Mouse (Mus musculus): ENCODE measurements at regions not wholly inside any gene's neighbourhood (a gene's known extent, or its start where the extent isn't known, plus 50 kb on each side); places are given as distances from the start of the nearest gene placed in this dataset.

GRCm38 (mm10) chr2:30700890-30701289, 102.6 kb downstream of the 1700001O22Rik start:
- Histone ChIP-seq H3K4me3 (ENCODE audit: control insufficient read depth, insufficient read depth, low read length) (no peak overlapping the region), H3K27ac (ENCODE audit: control insufficient read depth, insufficient read depth, low read length) (no peak overlapping the region), H3K36me3 (ENCODE audit: control insufficient read depth, insufficient read depth, low read length) (no peaks in the 10 kb centered on the region), H3K27me3 (ENCODE audit: control insufficient read depth, insufficient read depth, low read length) (no peaks in the 10 kb centered on the region), H3K4me1 (replicated peaks; ENCODE audit: control insufficient read depth, insufficient read depth, low read length) (peaks cover 8% of the 10 kb centered on the region)
- TF ChIP-seq CTCF (IDR thresholded peaks at IDR 0.05; ENCODE audit: borderline replicate concordance, control insufficient read depth, extremely low read depth, insufficient read depth, low read length, poor library complexity) (no peak), POLR2A (IDR thresholded peaks at IDR 0.05; ENCODE audit: control insufficient read depth, extremely low read depth, insufficient read depth, low read length, poor library complexity) (no peak)
- 85% methylated on average over 2 of the region's 2 CpGs for WGBS
- DNase-seq = no peak

GRCm38 (mm10) chr2:30700471-30700870, 103.0 kb downstream of the 1700001O22Rik start:
- no peaks in the 10 kb centered on the region for H3K36me3 ChIP-seq (ENCODE audit: control insufficient read depth, insufficient read depth, low read length)
- H3K27ac ChIP-seq (ENCODE audit: control insufficient read depth, insufficient read depth, low read length) = peak overlapping the region; percentile 62; the same call in 1 of the 2 replicates
- DNase-seq = no peak
- no peak for TF ChIP-seq CTCF (IDR thresholded peaks at IDR 0.05; ENCODE audit: borderline replicate concordance, control insufficient read depth, extremely low read depth, insufficient read depth, low read length, poor library complexity)
- no peak for TF ChIP-seq POLR2A (IDR thresholded peaks at IDR 0.05; ENCODE audit: control insufficient read depth, extremely low read depth, insufficient read depth, low read length, poor library complexity)
- H3K27me3 ChIP-seq (ENCODE audit: control insufficient read depth, insufficient read depth, low read length) = no peaks in the 10 kb centered on the region
- 100% methylated on average over 1 of the region's 1 CpGs for WGBS
- H3K4me1 ChIP-seq (replicated peaks; ENCODE audit: control insufficient read depth, insufficient read depth, low read length) = peaks cover 8% of the 10 kb centered on the region
- no peak overlapping the region for H3K4me3 ChIP-seq (ENCODE audit: control insufficient read depth, insufficient read depth, low read length)

- DNase-seq = peak; percentile 85
- no peak for TF ChIP-seq CTCF (IDR thresholded peaks at IDR 0.05; ENCODE audit: borderline replicate concordance, control insufficient read depth, extremely low read depth, insufficient read depth, low read length, poor library complexity)
- TF ChIP-seq POLR2A (IDR thresholded peaks at IDR 0.05; ENCODE audit: control insufficient read depth, extremely low read depth, insufficient read depth, low read length, poor library complexity) = no peak
- 43% methylated on average over 6 of the region's 6 CpGs for WGBS
- Histone ChIP-seq H3K4me1 (replicated peaks; ENCODE audit: control insufficient read depth, insufficient read depth, low read length) (peaks cover 10% of the 10 kb centered on the region), H3K27me3 (ENCODE audit: control insufficient read depth, insufficient read depth, low read length) (no peaks in the 10 kb centered on the region), H3K36me3 (ENCODE audit: control insufficient read depth, insufficient read depth, low read length) (no peaks in the 10 kb centered on the region), H3K27ac (ENCODE audit: control insufficient read depth, insufficient read depth, low read length) (peak overlapping the region; percentile 62), H3K4me3 (ENCODE audit: control insufficient read depth, insufficient read depth, low read length) (no peak overlapping the region)
Observed at GRCm38 (mm10) chr2:30699797-30700454, 103.5 kb downstream of the 1700001O22Rik start.

GRCm38 (mm10) chr2:30698758-30699535, 104.1 kb downstream of the Cstad start:
- Histone ChIP-seq H3K4me1 (replicated peaks; ENCODE audit: control insufficient read depth, insufficient read depth, low read length) (peaks cover 16% of the 10 kb centered on the region), H3K27me3 (ENCODE audit: control insufficient read depth, insufficient read depth, low read length) (no peaks in the 10 kb centered on the region), H3K4me3 (ENCODE audit: control insufficient read depth, insufficient read depth, low read length) (no peak overlapping the region), H3K27ac (ENCODE audit: control insufficient read depth, insufficient read depth, low read length) (no peak overlapping the region), H3K36me3 (ENCODE audit: control insufficient read depth, insufficient read depth, low read length) (no peaks in the 10 kb centered on the region)
- DNase-seq = no peak
- TF ChIP-seq CTCF (IDR thresholded peaks at IDR 0.05; ENCODE audit: borderline replicate concordance, control insufficient read depth, extremely low read depth, insufficient read depth, low read length, poor library complexity) (no peak), POLR2A (IDR thresholded peaks at IDR 0.05; ENCODE audit: control insufficient read depth, extremely low read depth, insufficient read depth, low read length, poor library complexity) (no peak)
- whole genome bisulfite sequencing = 94% methylated on average over 6 of the region's 6 CpGs

- Histone ChIP-seq H3K27ac (ENCODE audit: control insufficient read depth, insufficient read depth, low read length) (no peak overlapping the region), H3K4me1 (replicated peaks; ENCODE audit: control insufficient read depth, insufficient read depth, low read length) (peaks cover 23% of the 10 kb centered on the region), H3K27me3 (ENCODE audit: control insufficient read depth, insufficient read depth, low read length) (no peaks in the 10 kb centered on the region), H3K4me3 (ENCODE audit: control insufficient read depth, insufficient read depth, low read length) (no peak overlapping the region), H3K36me3 (ENCODE audit: control insufficient read depth, insufficient read depth, low read length) (no peaks in the 10 kb centered on the region)
- DNase-seq = no peak
- TF ChIP-seq POLR2A (IDR thresholded peaks at IDR 0.05; ENCODE audit: control insufficient read depth, extremely low read depth, insufficient read depth, low read length, poor library complexity) = no peak
- TF ChIP-seq CTCF (IDR thresholded peaks at IDR 0.05; ENCODE audit: borderline replicate concordance, control insufficient read depth, extremely low read depth, insufficient read depth, low read length, poor library complexity) = no peak
- WGBS = 98% methylated on average over 2 of the region's 2 CpGs
Observed at GRCm38 (mm10) chr2:30697851-30698250, 103.0 kb downstream of the Cstad start.

GRCm38 (mm10) chr2:30695771-30696456, 101.1 kb downstream of the Cstad start:
- no peak for DNase-seq
- 94% methylated on average over 11 of the region's 11 CpGs for whole genome bisulfite sequencing
- H3K27ac ChIP-seq (ENCODE audit: control insufficient read depth, insufficient read depth, low read length) = no peak overlapping the region
- no peak for TF ChIP-seq POLR2A (IDR thresholded peaks at IDR 0.05; ENCODE audit: control insufficient read depth, extremely low read depth, insufficient read depth, low read length, poor library complexity)
- no peak for TF ChIP-seq CTCF (IDR thresholded peaks at IDR 0.05; ENCODE audit: borderline replicate concordance, control insufficient read depth, extremely low read depth, insufficient read depth, low read length, poor library complexity)
- H3K4me1 ChIP-seq (replicated peaks; ENCODE audit: control insufficient read depth, insufficient read depth, low read length) = peaks cover 42% of the 10 kb centered on the region
- H3K36me3 ChIP-seq (ENCODE audit: control insufficient read depth, insufficient read depth, low read length) = no peaks in the 10 kb centered on the region
- H3K4me3 ChIP-seq (ENCODE audit: control insufficient read depth, insufficient read depth, low read length) = no peak overlapping the region
- H3K27me3 ChIP-seq (ENCODE audit: control insufficient read depth, insufficient read depth, low read length) = no peaks in the 10 kb centered on the region
